Mouse (Mus musculus) embryonic facial prominence, embryonic 13.5 days (tissue): ENCODE results near the gene Ankrd9. TPM values are rescaled to one million over a fixed set of nuclear protein-coding genes. Genes with fewer than 3 reads are reported as not detected.
A peak's percentile ranks its signal among the peaks of the same experiment; 100 is the strongest.

Experiments used
- ATAC-seq: fragments of 200-750 bp; cut with Nextera tagmentation; 2 replicates; pipeline ENCODE4 v1.8.0; 2017; ENCODE audit warnings: low read depth; ENCODE audit not compliant: insufficient number of reproducible peaks, insufficient read depth, low FRiP score, low TSS enrichment
- H3K27ac ChIP-seq: fragments of 300-500 bp; sonication (generic); 2 replicates; pipeline ENCODE4 v1.5.1; 2015; ENCODE audit warnings: moderate library complexity, mild to moderate bottlenecking, inconsistent platforms
- H3K27me3 ChIP-seq: fragments of 300-500 bp; sonication (generic); 2 replicates; pipeline ENCODE4 v1.6.1; 2015; ENCODE audit warnings: mild to moderate bottlenecking, inconsistent platforms
- H3K36me3 ChIP-seq: fragments of 300-500 bp; sonication (generic); 2 replicates; pipeline ENCODE4 v1.6.1; 2015; ENCODE audit warnings: mild to moderate bottlenecking, inconsistent platforms
- H3K4me1 ChIP-seq: fragments of 300-500 bp; sonication (generic); 2 replicates; pipeline ENCODE4 v1.6.1; 2015; ENCODE audit warnings: inconsistent platforms
- H3K4me2 ChIP-seq: fragments of 300-500 bp; sonication (generic); 2 replicates; pipeline ENCODE4 v1.6.1; 2015; ENCODE audit warnings: moderate library complexity, mild to moderate bottlenecking, inconsistent platforms
- H3K4me3 ChIP-seq: fragments of 300-500 bp; sonication (generic); 2 replicates; pipeline ENCODE4 v1.5.1; 2015; ENCODE audit warnings: mild to moderate bottlenecking, inconsistent platforms
- H3K9ac ChIP-seq: fragments of 300-500 bp; sonication (generic); 2 replicates; pipeline ENCODE4 v1.6.1; 2015; ENCODE audit warnings: mild to moderate bottlenecking, inconsistent platforms
- H3K9me3 ChIP-seq: fragments of 300-500 bp; sonication (generic); 2 replicates; pipeline ENCODE4 v1.6.1; 2016; ENCODE audit warnings: inconsistent platforms
- WGBS: fragments of 180-500 bp; shearing (Covaris S2); methylation state at CpG from one replicate; pipeline ENCODE4 v1.1.7; 2015; ENCODE audit warnings: mixed read lengths; 5-methylcytosine and 5-hydroxymethylcytosine counted together
- polyA plus RNA-seq: library from polyadenylated mRNA; unstranded; fragments of >200 nt; fragmentation: Nextera tagmentation; extraction: Ambion mirVana; gene quantifications from 2 replicates; pipeline ENCODE4 v1.2.1, GENCODE M21; 2015

The Ankrd9 gene
- polyA plus RNA-seq, 1 experiment from 2014 or later, result 16.4 TPM

DNA sequence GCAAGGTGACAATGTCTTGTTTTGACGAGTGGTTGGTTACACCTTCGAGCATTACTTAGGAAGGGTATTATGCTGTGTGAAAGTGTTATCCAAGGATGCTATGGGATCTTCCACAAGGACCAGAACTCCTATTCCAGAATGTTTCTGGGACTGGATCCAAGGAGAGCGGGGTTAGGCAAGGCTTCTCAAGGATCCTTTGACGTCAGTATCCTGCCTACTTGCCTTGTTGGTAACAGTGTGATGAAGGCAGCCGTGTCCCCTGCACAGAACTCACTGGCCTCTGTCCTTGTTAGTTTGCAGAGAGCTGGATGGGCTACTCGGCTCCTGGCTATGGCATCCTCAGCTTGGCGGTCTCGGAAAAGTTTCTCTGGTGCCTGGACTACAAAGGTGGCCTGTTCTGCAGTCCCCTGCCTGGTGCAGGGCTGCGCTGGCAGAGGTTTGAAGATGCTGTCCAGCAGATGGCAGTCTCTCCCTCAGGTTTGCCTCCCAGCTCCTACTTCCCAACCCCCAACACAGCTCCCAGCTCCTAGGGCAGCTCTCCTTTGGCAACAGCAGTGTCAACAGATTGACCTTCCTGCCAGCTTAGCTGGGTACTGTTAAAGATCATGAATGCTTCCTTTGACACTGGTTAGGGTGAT lies 42.7 kb downstream of the Ankrd9 start:
- 0 out of 2 replicates have a peak, but pooled peaks cover 3% of the 10 kb centered on the region for H3K4me1 ChIP-seq
- H3K27ac ChIP-seq, result no peak overlapping the region
- no peaks in the 10 kb centered on the region for H3K27me3 ChIP-seq
- H3K9ac ChIP-seq, result 0 out of 2 replicates have a peak overlapping the region, but pooled peaks have one; percentile 6
- H3K36me3 ChIP-seq, result peaks cover 57% of the 10 kb centered on the region
- 53% methylated on average over 9 of the region's 9 CpGs for WGBS
- H3K4me2 ChIP-seq, result no peak overlapping the region
- no peaks in the 10 kb centered on the region for H3K9me3 ChIP-seq
- no peak overlapping the region for H3K4me3 ChIP-seq
- 0 out of 2 replicates have a peak, but pooled peaks have one; percentile 62 for ATAC-seq

DNA sequence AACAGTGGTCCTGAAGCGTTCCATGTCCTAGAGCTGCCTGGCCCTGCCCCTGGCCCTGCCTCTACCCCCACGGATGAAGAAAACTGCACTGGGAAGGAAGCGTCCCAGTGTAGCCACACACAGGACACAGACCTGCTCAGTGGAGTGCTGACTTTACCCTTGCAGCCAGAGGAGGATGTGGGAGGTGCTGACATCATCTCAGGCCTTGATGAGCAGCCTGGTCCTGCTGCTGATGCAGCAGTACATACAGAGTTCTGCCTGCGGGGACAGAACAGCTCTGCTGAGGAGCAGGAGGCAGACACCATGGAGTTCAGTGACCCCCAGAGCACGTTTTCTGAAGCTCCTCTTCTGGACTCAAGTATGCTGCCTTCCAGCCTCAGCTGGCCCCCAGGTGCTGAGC lies 46.0 kb downstream of the Ankrd9 start:
- Histone ChIP-seq H3K9me3 (no peaks in the 10 kb centered on the region), H3K9ac (no peak overlapping the region), H3K27me3 (no peaks in the 10 kb centered on the region), H3K4me1 (0 out of 2 replicates have a peak, but pooled peaks cover 3% of the 10 kb centered on the region), H3K4me2 (no peak overlapping the region), H3K36me3 (peaks cover 37% of the 10 kb centered on the region), H3K4me3 (no peak overlapping the region), H3K27ac (no peak overlapping the region)
- WGBS, result 75% methylated on average over 5 of the region's 5 CpGs
- no peak for ATAC-seq

Other genes starting within 250 kb of the Ankrd9 start
- 27.6 and 31.5 TPM in 2 replicates for gene Wdr20, start 241.1 kb downstream of the Ankrd9 start, polyA plus RNA-seq
- gene Mok, start 138.1 kb downstream of the Ankrd9 start, polyA plus RNA-seq, result 6.5 and 7.3 TPM in 2 replicates
- 7.7 and 8.7 TPM in 2 replicates for gene Zfp839, start 128.8 kb downstream of the Ankrd9 start, polyA plus RNA-seq
- gene Cinp, start 89.9 kb downstream of the Ankrd9 start, polyA plus RNA-seq, result 66.9 and 74.3 TPM in 2 replicates
- gene Tecpr2, start 89.8 kb downstream of the Ankrd9 start, polyA plus RNA-seq, result 5.0 and 5.4 TPM in 2 replicates
- 11.6 and 14.2 TPM in 2 replicates for gene Rcor1, start 60.3 kb upstream of the Ankrd9 start, polyA plus RNA-seq
- gene Traf3, start 187.3 kb upstream of the Ankrd9 start, polyA plus RNA-seq, result 13.6 and 15.0 TPM in 2 replicates
- gene 4930595D18Rik, start 205.5 kb upstream of the Ankrd9 start, polyA plus RNA-seq, result not detected in 2 replicates